Mouse (Mus musculus): ENCODE measurements at regions not wholly inside any gene's neighbourhood (a gene's known extent, or its start where the extent isn't known, plus 50 kb on each side); places are given as distances from the start of the nearest gene placed in this dataset.

GRCm38 (mm10) chr6:14431751-14432150, 323.3 kb downstream of the Ppp1r3a start:
- Histone ChIP-seq H3K4me1 (ENCODE audit: insufficient read depth, low read depth, low read length) (no peaks in the 10 kb centered on the region), H3K9me3 (ENCODE audit: low read length) (no peaks in the 10 kb centered on the region), H3K9ac (replicated peaks; ENCODE audit: low read depth) (no peak overlapping the region), H3K4me3 (ENCODE audit: low read depth, low read length) (no peak overlapping the region), H3K27me3 (replicated peaks; ENCODE audit: insufficient read depth, low read length) (no peaks in the 10 kb centered on the region), H3K27ac (ENCODE audit: low read length) (no peak overlapping the region), H3K36me3 (ENCODE audit: insufficient read depth, low read length) (no peaks in the 10 kb centered on the region), H3K4me2 (replicated peaks; ENCODE audit: low read depth, low read length) (no peak overlapping the region)
- ATAC-seq (no peak), DNase-seq (ENCODE audit: low spot score) (no peak)
- TF ChIP-seq EP300 (IDR thresholded peaks at IDR 0.05) (no peak), CTCF (IDR thresholded peaks at IDR 0.05) (no peak)
- WGBS: 84% methylated on average over 1 of the region's 1 CpGs

GRCm38 (mm10) chr6:14409772-14410171, 345.3 kb downstream of the Ppp1r3a start:
- 45% methylated on average over 4 of the region's 4 CpGs for WGBS
- Histone ChIP-seq H3K27ac (ENCODE audit: low read length) (no peak overlapping the region), H3K27me3 (replicated peaks; ENCODE audit: insufficient read depth, low read length) (no peaks in the 10 kb centered on the region), H3K9ac (replicated peaks; ENCODE audit: low read depth) (no peak overlapping the region), H3K36me3 (ENCODE audit: insufficient read depth, low read length) (no peaks in the 10 kb centered on the region), H3K4me1 (ENCODE audit: insufficient read depth, low read depth, low read length) (no peaks in the 10 kb centered on the region), H3K4me2 (replicated peaks; ENCODE audit: low read depth, low read length) (no peak overlapping the region), H3K9me3 (ENCODE audit: low read length) (no peaks in the 10 kb centered on the region), H3K4me3 (ENCODE audit: low read depth, low read length) (no peak overlapping the region)
- TF ChIP-seq EP300 (IDR thresholded peaks at IDR 0.05): no peak
- TF ChIP-seq CTCF (IDR thresholded peaks at IDR 0.05): no peak
- DNase-seq (ENCODE audit: low spot score) (no peak), ATAC-seq (no peak)

- TF ChIP-seq EP300 (IDR thresholded peaks at IDR 0.05): no peak
- no peak for TF ChIP-seq CTCF (IDR thresholded peaks at IDR 0.05)
- ATAC-seq (no peak), DNase-seq (ENCODE audit: low spot score) (no peak)
- Histone ChIP-seq H3K4me1 (ENCODE audit: insufficient read depth, low read depth, low read length) (no peaks in the 10 kb centered on the region), H3K4me3 (ENCODE audit: low read depth, low read length) (no peak overlapping the region), H3K4me2 (replicated peaks; ENCODE audit: low read depth, low read length) (no peak overlapping the region), H3K27ac (ENCODE audit: low read length) (no peak overlapping the region), H3K9ac (replicated peaks; ENCODE audit: low read depth) (no peak overlapping the region), H3K36me3 (ENCODE audit: insufficient read depth, low read length) (no peaks in the 10 kb centered on the region), H3K27me3 (replicated peaks; ENCODE audit: insufficient read depth, low read length) (no peaks in the 10 kb centered on the region), H3K9me3 (ENCODE audit: low read length) (no peaks in the 10 kb centered on the region)
- WGBS: 70% methylated on average over 1 of the region's 1 CpGs
Measured at GRCm38 (mm10) chr6:14407754-14408153, 347.3 kb downstream of the Ppp1r3a start.

- Histone ChIP-seq H3K4me3 (ENCODE audit: low read depth, low read length) (no peak overlapping the region), H3K27me3 (replicated peaks; ENCODE audit: insufficient read depth, low read length) (no peaks in the 10 kb centered on the region), H3K4me1 (ENCODE audit: insufficient read depth, low read depth, low read length) (no peaks in the 10 kb centered on the region), H3K36me3 (ENCODE audit: insufficient read depth, low read length) (no peaks in the 10 kb centered on the region), H3K9me3 (ENCODE audit: low read length) (no peaks in the 10 kb centered on the region), H3K4me2 (replicated peaks; ENCODE audit: low read depth, low read length) (no peak overlapping the region), H3K9ac (replicated peaks; ENCODE audit: low read depth) (no peak overlapping the region), H3K27ac (ENCODE audit: low read length) (no peak overlapping the region)
- no peak for TF ChIP-seq EP300 (IDR thresholded peaks at IDR 0.05)
- TF ChIP-seq CTCF (IDR thresholded peaks at IDR 0.05): no peak
- no peak for DNase-seq (ENCODE audit: low spot score)
- WGBS: 49% methylated on average over 5 of the region's 5 CpGs
- no peak for ATAC-seq
Measured at GRCm38 (mm10) chr6:14358280-14358679, 396.8 kb downstream of the Ppp1r3a start.

All from lung, postnatal 0 days (tissue).